In the genomic region with DNA sequence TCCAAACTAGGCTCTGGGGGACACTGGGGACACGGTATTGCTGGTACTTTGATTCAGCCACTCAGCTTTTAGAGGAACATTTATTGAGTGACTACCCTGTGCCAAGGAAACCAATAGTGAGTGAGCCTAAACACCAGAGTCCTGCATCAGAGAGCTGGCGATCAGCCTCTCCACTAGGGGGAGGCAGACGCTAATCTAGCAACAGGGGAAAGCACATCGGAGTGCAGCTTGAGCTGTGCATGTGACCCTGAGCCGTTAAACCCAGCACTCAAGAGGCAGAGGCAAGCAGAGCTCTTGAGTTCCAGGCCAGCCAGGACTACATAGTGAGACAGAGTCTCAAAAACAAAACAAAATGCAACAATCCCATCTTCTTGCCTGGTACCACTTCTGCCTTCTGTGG, we compare ENCODE assay signal across 8 mouse cellular contexts. TPM values are rescaled to one million over a fixed set of nuclear protein-coding genes. Genes with fewer than 3 reads are reported as not detected.
DNase-seq lines count a peak whose midpoint lies in the region.

No protein-coding gene starts in this region.

- DNase-seq in gastrocnemius, adult 18-20 months (ENCODE audit: low spot score) = peak; percentile 57
- no peak for DNase-seq in gastrocnemius, postnatal 14 days
- DNase-seq in 3T3-L1 (ENCODE audit: low read depth, low spot score) (peak; percentile 87), MN1 (ENCODE audit: low spot score) (peak; percentile 68)
- peak; percentile 68 for DNase-seq in embryo, embryonic 11 days
- peak; percentile 74 for DNase-seq in kidney, adult 9 months
- peak; percentile 69 for DNase-seq in lung, postnatal 14 days
- peak; percentile 77 for DNase-seq in thymus, postnatal 4 days

- intact Hi-C loops in gastrocnemius, postnatal 14 days (cut with DNase I; ENCODE audit: low total_unique reads) = no loop called here

RNA-seq across cellular contexts. Expression of a gene that starts 0.6 kb away (rescaled TPM):
- not detected for total RNA-seq in gastrocnemius, adult 18-20 months (2021)
- total RNA-seq in gastrocnemius, postnatal 14 days (2021) = under 1 TPM; 0.04 to 0.53 TPM

RNA-seq across cellular contexts. Expression of a gene that starts 45.9 kb away (rescaled TPM):
- total RNA-seq in gastrocnemius, adult 18-20 months (2021) = not detected
- not detected for total RNA-seq in gastrocnemius, postnatal 14 days (2021)

RNA-seq across cellular contexts. Expression of a gene that starts 47.7 kb away (rescaled TPM):
- total RNA-seq in gastrocnemius, adult 18-20 months (2021) = not detected
- total RNA-seq in gastrocnemius, postnatal 14 days (2021) = under 1 TPM; 0.25 to 0.35 TPM
